Mouse (Mus musculus) embryo, embryonic 11.5 days (tissue): ENCODE measurements around the gene Nln.

ENCODE experiments used
- DNase-seq: peaks from one replicate; pipeline ENCODE4 v3.0.0-alpha.2; 2012; ENCODE audit warnings: low read depth, low spot score

The Nln gene

DNA sequence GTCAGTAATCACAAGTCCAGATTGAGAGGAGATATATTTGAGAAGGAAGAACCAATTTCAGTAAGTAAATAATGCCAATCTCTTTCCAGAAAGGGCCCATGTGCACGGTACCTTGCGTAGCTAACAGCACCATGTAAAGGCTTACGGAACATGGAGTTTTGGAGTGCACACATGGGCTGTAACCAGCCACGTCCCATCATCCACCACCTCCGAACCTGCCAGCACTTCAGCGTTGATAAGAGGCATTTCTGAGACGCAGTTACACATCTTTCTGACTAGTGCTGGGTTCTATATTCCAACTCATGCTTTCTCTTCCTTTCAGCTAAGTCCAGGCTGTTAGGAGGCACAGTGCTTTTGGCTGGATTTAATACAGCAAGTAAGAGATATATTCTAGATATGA, 12.2 kb downstream of the Nln start:
- no peak for DNase-seq

DNA sequence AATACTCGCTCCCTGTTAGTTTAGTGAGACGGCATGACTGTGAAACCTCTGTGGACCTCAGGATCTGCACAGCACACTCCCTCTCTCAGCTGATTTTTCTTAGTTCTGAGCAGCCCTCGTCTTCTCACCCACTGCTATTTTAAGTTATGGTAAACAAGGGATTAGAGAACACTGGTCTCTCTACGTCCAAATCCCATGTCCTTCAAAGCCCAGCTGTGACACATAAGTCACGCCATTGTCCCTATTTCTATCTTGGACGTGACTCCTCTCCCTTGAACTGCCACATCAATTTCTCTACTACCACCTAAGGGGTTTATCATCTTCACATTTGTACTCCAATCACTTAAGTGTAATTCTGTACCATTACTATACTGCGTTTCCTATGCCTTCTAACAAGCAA, 13.5 kb downstream of the Nln start:
- DNase-seq = no peak

DNA sequence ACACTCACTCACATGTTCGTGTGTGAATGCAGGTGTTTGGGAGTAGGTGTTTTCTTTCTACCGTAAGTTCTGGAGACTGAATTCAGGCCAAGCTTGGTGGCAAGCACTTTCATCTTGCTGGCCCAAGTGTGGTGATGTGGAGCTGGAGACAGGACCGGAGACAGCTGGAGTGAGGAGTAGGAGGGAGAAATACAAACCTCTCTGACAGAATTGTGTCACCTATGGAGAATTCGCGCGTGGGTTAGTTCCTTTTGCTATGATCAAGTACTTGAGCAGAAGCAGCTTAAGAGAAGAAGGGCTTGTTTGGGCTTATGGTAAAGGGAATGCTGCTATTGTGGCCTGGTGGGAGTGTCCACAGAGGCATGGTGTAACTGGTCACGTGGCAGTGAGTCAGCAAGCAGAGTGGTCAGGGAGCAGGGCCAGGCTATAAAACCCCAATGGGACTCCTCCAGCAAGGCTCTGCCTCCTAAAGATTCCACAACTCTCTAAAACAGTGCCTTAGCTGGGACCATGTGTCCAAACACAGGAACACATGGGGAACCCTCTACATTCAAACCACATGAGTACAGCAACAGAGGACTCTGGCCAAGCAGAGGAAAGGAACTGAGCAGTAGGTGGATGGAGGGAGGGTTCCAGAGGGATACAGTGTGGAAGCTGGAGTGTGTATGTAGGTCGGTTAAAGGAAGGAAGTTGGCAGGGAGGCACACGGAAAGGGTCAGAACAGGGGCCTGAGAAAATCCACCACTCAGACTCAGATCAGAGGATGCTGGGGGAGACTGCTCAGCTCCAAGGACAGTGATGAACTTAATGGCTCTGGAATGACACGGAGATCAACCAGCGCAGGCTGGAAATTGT, 14.7 kb downstream of the Nln start:
- no peak for DNase-seq

DNA sequence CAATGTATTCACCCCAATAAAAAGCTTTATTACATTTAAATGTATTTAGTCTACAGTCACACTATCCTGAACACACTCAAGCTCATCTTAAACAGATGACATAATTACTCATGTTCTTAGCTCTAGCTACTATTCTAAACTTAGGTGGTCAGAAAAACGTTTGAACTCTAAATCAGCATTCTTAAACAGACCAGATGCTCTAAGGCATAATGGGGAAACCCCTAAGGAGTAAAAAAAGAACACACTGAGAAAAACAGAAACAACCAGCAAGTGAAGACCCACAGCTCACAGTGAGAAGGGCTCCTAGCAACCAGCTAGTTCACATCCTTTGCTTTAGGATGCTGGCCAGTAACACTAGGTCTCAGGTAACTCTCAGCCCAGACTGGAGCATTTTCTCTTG, 17.7 kb downstream of the Nln start:
- DNase-seq = no peak

DNA sequence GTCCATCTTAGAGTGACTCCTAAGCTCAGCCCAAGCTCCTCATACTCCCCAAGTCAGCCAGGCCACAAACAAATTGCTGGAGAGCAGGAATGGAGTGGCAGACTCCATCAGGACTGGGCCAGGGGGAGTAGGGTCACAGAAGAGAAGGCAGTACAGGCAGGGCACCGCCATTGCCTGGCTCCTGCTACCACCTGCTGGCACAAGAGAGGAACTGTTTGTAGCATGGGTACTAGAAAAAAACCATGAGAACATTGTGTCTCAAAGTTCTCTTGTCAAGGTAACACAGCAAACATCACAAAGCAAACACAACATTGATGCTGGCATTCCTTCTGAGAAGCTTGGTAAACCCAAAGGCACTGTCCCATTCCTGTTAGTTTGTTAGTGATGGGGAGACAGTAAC, 20.0 kb downstream of the Nln start:
- DNase-seq = no peak

DNA sequence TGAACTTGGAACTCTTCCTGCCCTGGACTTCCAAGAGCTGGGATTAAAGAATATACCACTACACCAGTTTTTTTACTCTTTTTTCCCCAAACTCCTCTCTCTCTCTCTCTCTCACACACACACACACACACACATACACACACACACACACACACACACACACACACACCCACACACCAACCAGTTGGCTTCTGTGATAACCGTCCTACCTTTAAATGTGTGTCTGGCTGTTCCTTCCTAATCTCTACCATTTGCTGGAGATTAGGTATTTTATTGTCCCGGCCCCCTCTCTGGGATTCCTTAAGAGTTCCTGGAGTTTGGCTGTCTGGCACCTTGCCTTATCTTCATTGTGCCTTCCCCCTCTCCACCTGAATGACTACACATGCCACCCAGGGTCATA, 24.8 kb downstream of the Nln start:
- DNase-seq = no peak

DNA sequence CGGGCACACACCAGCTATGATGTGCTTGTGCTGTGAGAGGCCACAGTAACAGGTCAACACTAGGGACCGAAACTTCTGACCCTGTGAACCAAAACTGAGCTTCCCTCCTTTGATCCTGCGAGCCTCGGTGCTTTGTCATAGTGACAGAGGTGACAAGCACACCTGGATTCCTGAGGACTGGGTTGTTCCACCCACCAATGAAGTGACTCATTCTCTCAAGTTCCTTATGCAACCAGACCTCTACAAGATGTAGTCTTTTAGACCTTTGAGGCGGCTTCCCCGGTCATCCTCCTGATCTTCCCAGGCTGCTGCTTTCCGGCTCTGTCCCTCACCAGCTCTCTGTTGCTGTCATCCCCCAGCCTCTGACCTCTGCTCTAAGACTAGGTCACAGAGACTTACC, 26.9 kb downstream of the Nln start:
- DNase-seq = no peak

DNA sequence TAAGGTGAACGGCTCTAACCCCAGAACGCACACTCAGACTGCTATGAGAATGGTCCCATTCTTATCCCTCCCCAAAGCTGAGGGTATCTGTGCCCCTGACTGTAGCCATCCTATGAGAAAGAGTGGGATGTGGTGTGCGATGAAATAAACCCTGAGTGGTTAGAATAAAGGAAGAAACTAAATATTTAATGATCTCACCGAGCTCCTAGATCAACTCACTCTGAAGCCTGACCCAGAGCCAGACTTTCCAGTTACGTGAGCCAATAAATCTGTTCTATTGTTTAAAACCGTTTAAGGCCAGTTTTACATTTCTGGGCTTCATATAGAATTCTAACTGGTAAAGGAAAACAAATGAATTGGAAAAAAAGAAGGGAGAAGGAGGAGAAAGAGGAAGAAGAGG, 32.4 kb downstream of the Nln start:
- no peak for DNase-seq

DNA sequence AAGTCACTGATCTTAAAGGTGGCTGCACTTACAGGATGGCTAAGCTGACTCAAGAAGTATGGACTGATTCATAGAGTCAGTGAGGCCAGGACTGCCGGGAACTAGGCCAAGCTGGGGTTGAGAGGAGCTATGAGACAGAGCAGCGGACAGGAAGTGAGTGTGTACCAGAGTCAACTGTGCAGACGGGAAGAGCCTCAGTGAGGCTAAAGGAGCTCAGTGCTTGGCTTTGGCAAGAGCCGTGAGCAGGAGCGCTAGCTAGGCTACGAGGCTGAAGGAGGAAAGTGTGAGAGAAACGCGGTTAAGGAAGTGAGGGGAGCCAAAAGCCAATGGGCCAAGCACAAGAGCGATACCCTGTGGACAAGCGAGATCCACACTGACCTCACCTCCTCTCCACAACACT, 34.7 kb downstream of the Nln start:
- no peak for DNase-seq

DNA sequence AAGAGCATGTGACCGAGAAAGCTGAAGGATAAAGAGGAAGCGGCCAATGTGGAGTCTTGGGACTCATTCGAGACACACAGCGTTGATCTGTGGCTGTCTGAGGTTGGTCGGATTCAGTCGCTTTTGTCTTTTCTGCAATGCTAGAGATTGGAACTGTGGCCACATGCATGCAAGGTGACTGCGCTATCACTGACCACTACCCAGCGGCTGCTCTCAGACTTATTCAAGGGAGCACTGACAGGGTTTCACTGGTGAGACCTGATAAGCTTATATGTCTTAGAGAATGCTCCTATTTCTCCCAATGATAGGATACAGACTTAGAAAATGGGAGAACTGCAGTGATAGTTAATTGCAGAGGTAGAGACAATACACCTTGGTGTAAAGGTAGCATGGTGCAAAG, 35.2 kb downstream of the Nln start:
- no peak for DNase-seq

DNA sequence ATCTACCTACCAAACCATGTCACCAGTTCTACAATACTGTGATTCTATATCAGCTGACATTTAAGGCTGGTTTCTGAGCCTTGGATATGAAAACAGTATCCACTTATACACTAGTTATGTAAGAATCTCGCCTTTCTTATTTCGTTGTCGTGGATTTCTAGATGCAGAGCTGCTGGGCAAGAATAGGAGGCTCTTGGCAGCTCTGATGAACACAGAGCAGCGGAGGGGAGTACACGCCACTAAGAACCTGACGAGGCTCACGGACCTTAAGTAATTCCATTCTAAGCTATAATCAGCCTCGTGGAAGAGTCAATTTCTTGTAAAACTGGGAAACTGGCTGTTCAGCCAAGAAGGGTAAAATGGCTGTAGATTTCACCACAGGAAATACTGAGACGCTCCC, 37.1 kb downstream of the Nln start:
- DNase-seq = no peak

DNA sequence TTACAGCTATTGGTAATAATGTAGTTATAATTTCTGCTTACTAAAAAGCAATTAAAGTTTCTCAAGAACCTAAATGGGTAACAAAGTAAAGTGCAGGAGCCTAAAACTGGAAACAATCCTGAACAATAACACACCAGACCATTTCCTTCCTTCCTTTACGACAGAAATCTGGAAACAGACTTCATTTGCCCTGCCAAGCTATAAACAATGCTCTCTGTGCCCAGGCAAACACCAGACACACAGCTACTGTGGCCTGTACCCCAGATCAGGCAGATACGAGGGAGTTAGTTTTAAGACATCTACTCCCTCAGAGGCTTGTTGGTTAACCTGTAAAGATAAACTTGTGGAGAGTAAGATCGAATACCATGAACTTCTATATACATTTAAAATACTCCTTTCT, 38.7 kb downstream of the Nln start:
- no peak for DNase-seq

DNA sequence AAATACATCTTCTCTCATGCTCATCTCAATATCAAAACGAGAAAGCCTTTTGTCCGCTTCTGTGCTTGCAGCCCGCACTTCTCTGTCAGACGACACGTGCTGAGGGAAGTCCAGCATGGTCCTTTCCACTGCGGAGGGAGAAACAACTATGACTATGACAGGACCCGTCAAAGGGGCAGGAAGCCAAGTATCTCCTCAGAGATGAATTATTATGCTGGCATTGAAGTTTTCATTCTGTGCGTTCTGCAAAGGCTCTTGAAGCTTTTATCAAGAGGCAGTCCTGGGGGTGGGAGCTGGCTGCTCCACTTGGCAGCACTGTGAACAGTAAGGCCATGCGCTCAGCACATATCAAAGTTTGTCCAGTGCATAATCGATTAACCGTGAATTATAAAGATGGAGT, 40.2 kb downstream of the Nln start:
- no peak for DNase-seq

DNA sequence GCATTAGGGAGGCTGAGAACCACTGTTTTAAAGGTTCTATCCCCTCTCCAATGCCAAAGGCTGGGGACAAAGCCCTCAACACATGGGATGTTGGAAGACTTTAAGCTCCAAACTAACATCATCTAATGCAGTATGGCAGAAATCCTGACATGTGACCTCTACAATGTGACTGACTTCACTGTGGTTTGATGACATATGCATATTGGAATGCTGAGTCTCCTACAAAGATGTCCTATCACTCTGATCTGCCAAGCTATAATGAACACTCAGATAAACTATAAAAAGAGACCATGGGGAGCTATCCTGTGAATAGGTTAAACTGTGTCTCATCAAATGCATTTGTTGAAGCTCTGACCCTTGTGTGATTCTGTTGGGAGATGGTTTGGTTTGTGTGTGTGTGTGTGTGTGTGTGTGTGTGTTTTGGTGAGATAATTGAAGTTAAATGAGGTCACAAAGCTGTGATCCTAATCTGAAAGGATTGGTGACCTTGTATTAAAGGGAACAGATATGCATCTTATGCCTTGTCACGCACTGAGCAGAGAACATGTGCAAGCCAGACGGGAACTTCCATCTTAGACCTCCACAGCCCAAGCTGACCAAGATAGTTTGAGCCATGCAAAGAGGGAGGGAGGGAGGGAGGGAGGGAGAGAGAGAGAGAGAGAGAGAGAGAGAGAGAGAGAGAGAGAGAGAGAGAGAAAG, 43.6 kb downstream of the Nln start:
- DNase-seq = no peak

DNA sequence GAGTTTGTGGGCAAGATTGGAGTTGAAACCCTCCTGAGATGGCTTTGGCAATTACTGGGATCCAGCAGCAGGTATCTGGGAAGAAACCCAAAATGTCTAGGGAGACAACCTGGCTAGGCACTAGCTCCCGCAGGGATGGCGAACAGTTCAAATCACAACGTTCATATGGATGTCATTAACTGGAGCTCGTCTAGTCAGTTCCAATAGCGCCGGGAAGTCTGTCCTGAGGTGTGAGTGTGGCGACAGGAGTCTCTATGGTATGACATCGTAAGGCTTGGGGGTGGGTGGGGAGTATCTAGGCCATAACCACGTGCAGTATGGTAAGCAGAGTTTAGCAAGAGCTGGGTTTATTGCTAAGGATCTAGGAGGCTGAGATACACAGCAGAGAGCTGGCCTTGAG, 46.4 kb downstream of the Nln start:
- DNase-seq = no peak

DNA sequence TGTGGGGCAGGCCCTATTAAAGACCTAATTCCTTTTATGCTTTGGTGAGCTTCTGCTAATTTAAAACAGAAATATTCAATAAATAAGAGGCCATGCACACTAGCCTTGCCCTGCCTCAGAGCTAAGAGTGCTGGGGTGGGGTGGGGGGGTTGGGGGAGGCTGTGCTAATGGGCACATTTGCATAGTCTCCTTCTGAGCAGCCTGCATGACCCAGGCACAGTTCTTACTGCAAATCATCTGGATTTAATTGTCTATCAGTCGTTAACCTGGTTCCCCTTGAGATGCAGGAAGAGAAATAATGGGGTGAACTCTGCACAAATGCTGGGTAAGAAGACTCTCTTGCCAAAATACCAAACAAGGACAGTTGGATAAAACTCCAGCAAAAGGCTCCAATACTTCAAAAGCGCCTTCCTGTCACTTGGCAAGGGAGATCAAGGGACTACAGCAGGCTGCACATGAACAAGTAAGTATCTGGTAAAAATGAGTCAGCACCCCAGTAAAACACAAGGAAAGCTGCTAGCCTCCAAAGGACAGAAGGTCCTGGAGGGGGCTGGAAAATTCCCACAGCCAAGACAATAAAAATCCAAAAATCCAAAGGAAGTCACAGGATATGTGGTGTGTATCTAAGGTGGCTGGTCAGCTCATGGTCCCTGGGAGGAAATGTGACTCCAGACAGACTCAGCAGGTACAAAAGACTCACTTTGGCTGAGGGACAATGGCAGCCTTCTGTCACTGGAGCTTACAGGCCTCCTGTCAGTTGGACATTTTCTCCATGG, 47.3 kb downstream of the Nln start:
- DNase-seq = no peak

DNA sequence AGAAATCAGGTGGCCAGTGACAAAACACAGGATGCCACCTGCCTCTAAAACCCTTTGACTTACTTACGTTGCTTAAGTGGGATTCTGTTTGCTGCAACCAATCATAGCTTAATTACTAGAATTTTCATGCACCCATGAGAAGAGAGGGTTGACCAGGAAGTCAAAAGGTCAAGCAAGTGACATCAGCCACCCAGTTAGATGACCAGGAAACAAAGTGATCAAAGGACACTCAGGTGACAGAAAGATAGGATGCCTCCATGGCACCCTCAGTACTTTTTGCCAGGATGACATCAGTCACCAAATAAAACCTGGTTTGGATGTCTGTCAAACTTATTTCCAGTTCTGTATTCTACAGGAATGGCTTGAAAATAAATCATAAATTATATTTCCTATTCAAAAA, 49.2 kb downstream of the Nln start:
- no peak for DNase-seq

DNA sequence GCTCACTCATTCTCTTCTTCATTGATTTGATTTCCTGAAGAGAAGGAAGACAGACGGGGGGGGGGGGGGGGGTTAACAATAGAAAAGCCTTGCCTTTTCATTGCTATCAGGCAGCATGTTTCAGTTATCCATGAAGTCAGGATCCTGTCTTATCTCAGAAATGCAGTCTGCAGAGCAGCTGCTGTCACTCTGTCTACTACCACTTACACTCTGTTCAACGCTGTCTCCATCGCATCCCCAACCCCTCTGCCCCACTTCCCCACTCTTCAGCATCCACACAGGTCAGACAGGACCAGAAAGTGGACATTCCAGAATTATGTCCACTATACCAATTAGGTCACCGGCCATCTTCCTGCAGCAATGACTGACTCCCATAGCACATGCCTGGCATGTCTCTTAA, 49.9 kb downstream of the Nln start:
- DNase-seq = no peak

DNA sequence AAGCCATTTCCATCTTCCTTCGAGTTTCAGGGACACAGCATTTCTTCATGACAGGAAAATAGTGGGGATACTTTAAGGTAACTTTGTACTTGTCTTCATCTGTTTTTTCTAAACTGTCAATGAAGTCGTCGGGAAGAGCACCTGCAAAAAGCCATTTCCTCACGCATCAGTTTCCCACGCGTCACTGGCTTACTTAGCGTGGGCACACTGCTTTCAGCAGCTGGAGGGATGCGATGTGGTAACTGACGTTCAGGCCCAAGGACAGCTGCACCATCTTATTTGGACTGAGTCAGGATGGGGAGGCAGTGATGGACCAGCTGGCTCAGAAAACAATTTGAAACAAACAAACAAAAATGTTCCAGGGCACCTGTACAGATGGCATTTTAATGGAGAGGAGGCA, 50.7 kb downstream of the Nln start:
- no peak for DNase-seq

DNA sequence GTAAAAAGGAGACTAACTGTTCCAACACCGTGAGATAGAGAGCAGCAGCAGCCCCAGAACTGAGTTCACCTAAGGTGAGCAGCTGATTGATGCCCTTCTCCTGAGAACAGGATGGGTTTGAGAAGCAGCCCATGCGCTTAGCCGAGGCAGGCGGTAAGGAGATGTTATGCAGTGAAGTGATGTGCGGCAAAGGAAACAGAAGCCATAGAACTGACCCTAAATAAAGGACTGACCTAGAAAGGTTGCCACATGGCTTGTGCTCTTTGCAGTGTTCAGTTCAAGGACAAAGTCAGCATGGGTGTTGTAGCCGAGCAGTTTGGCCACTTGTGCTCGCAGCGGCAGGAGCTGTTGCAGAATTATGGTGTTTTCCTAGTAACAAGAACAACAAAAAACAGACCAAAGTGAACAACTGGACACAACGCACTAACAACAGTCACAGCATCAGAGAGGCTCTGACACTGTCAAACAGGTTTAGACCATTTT, 57.1 kb downstream of the Nln start:
- DNase-seq = no peak

DNA sequence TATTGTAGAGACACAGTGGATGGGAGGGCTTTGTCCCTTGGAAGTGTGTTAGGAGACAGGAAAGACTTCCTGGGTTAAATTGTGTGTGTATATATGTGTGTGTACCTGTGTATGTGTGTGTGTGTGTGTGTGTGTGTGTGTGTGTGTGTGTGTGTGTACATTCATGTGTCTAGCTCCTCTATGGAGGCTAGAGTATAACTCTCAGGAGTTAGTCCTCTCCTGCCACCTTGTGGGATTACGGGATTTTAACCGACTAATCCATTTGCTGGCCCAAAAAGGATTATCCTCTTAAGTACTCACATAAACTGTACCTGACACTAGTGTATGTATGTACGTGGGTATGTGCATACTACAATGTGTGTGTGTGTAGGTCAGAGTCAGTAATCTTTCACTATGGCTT, 60.6 kb downstream of the Nln start:
- no peak for DNase-seq

DNA sequence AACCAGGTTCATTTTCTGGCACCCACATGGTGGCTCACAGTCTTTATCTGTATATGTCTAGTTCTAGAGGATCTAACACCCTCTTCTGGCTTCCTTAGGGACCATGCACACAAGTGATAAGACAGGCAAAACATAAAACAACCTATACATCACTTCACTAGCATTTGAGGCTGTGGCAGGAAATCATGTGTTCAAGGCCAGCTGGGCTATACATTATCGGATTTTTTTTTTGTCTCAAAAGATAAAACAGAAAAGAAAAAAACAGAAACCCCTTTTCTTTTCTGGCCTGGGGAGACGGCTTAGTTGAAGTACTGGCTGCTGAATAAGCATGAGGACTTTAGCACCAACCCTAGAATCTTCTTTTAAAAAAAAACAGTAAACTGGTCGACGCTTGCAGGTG, 64.3 kb downstream of the Nln start:
- no peak for DNase-seq

DNA sequence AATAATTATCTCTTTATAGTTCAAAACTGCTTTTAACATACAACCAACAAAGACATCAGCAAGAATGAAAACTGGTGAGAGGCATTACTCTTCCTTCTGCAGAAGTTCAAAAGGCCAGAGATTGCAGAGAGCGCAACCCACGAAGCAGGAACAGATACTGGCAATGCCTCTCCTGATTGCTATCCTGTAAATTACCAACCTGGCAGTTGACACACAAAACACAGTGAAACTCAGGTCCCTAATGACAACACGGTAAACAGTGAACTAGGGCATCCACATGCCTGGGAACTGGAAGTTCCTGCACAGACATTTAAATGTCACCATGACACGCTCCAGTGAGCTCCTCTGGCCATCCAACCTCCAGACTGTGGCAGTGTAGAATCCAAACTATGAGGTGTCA, 65.1 kb downstream of the Nln start:
- DNase-seq = no peak
